Mouse (Mus musculus) heart, postnatal 0 days (tissue): ENCODE measurements around the gene Ceacam15.

Source experiments
- CTCF ChIP-seq: IDR thresholded peaks from 2 replicates; pipeline ENCODE4 v1.5.1; 2016; ENCODE audit warnings: antibody characterized with exemption, control low read depth, low read depth
- EP300 ChIP-seq: IDR thresholded peaks from 2 replicates; pipeline ENCODE4 v1.6.1; 2016; ENCODE audit warnings: antibody characterized with exemption, low read depth

GRCm38 (mm10) chr7:16712633-16713415 lies 37.3 kb upstream of the Ceacam15 start:
- TF ChIP-seq EP300 (no peak), CTCF (peak; percentile 16; the same call in 1 of the 2 replicates)
